Mouse (Mus musculus) CH12F3 (cell line): ENCODE data around the gene Meaf6.

Experiments
- in situ Hi-C: fragments of 300-500 bp; cut with MboI; formaldehyde crosslinking; loops from 2 replicates; pipeline ENCODE4 v1.14.3; 2020; ENCODE audit warnings: low sequenced_read_pairs

Meaf6 gene

GRCm38 (mm10) chr4:125084403-125085345 is at the start of gene Meaf6:
Gene Meaf6 (plus strand): TSS chr4:125085134.
- in situ Hi-C loops, result no loop called here

GRCm38 (mm10) chr4:125044454-125044853 is 40.5 kb upstream of the Meaf6 start:
- in situ Hi-C loops, result no loop called here

- in situ Hi-C loops, result no loop called here
Observed at GRCm38 (mm10) chr4:125055385-125055784, 29.5 kb upstream of the Meaf6 start.

- in situ Hi-C loops, result no loop called here
Observed at GRCm38 (mm10) chr4:125056476-125056875, 28.5 kb upstream of the Meaf6 start.

- in situ Hi-C loops, result no loop called here
Observed at GRCm38 (mm10) chr4:125057273-125057672, 27.7 kb upstream of the Meaf6 start.

- in situ Hi-C loops, result no loop called here
Observed at GRCm38 (mm10) chr4:125058033-125058432, 26.9 kb upstream of the Meaf6 start.

- in situ Hi-C loops, result no loop called here
Observed at GRCm38 (mm10) chr4:125059025-125059424, 25.9 kb upstream of the Meaf6 start.

GRCm38 (mm10) chr4:125063829-125064228 is 21.1 kb upstream of the Meaf6 start:
- in situ Hi-C loops, result no loop called here

GRCm38 (mm10) chr4:125065517-125066307 is 19.2 kb upstream of the Meaf6 start, which contains the start of gene Dnali1:
Gene Dnali1 (minus strand): TSS chr4:125065703.
- in situ Hi-C loops, result no loop called here

- in situ Hi-C loops, result no loop called here
Observed at GRCm38 (mm10) chr4:125066490-125067370, 18.2 kb upstream of the Meaf6 start, which contains the start of gene Snip1. Gene Snip1 (plus strand): TSS chr4:125066672.

- in situ Hi-C loops, result no loop called here
Observed at GRCm38 (mm10) chr4:125077700-125078099, 7.2 kb upstream of the Meaf6 start.

GRCm38 (mm10) chr4:125078698-125079097 is 6.2 kb upstream of the Meaf6 start:
- in situ Hi-C loops, result no loop called here

GRCm38 (mm10) chr4:125085346-125085841 is 460 bp downstream of the Meaf6 start:
- in situ Hi-C loops, result no loop called here

GRCm38 (mm10) chr4:125093031-125093430 is 8.1 kb downstream of the Meaf6 start:
- in situ Hi-C loops, result no loop called here

GRCm38 (mm10) chr4:125096066-125096465 is 11.1 kb downstream of the Meaf6 start:
- in situ Hi-C loops, result no loop called here

- in situ Hi-C loops, result no loop called here
Observed at GRCm38 (mm10) chr4:125097412-125097811, 12.5 kb downstream of the Meaf6 start.

GRCm38 (mm10) chr4:125099458-125099857 is 14.5 kb downstream of the Meaf6 start:
- in situ Hi-C loops, result no loop called here

GRCm38 (mm10) chr4:125101334-125101733 is 16.4 kb downstream of the Meaf6 start:
- in situ Hi-C loops, result no loop called here

GRCm38 (mm10) chr4:125105354-125105753 is 20.4 kb downstream of the Meaf6 start:
- in situ Hi-C loops, result no loop called here

- in situ Hi-C loops, result no loop called here
Observed at GRCm38 (mm10) chr4:125114638-125115037, 29.7 kb downstream of the Meaf6 start.
